Mouse (Mus musculus): ENCODE results near the gene Atxn7l1.

Gene Atxn7l1

DNA sequence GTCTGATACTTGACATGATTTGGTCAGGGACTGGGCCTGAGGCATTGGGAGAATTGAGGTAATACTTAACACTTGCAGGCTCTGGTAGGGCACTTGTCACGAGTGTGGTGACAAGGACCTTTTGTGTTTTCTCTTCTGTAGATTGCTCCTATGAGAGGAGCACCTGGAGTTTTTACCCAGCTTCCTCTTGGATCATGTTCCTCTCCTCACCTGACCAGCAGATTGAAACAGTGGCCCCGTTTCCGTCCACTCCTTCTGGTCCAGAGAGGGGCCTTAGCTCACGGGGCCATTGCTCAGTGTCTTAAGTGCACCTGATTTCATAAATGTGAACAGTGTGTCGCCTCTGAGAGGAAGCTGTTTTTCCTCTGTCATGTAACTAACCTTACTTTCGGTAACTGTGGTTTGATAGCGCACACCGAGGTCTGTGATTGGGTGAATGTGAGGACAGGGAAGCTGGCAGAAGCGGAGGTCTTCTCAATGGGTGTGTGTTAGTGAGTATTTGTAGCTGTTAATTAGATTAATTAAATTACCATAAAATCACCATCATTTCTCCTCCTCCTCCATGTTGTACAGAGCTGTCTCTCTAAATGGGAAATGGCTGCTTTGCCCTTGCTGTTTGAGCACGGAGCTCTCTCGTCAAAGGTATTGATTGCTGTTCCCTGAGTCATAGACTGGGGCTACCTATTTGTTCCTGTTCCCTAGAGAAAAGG is 35.1 kb downstream of the Atxn7l1 start:
- no peak for DNase-seq (ENCODE audit: low read depth)

DNA sequence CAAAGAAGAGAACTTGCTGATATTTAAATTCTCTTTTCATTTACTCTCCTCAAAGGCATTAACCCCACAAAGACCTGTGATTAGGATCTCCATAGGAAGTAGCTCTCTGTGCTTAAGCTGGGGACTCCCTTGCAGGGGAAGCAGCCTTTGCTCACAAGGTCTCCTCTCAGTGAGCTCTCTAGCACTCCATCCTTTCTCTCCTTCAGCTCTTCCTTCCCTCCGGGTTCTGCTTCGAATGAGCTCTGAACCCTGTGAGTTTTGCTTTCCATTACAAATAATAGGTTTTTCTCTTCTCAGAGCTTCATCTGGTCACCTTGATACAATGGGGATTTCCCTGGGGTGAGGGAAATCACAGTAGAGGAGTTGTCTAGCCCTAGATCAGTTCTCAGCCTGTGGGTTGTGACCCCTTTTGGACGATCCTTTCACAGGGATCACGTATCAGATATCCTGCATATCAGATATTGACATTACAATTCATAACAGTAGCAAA is 35.7 kb downstream of the Atxn7l1 start:
- no peak for DNase-seq (ENCODE audit: low read depth)

DNA sequence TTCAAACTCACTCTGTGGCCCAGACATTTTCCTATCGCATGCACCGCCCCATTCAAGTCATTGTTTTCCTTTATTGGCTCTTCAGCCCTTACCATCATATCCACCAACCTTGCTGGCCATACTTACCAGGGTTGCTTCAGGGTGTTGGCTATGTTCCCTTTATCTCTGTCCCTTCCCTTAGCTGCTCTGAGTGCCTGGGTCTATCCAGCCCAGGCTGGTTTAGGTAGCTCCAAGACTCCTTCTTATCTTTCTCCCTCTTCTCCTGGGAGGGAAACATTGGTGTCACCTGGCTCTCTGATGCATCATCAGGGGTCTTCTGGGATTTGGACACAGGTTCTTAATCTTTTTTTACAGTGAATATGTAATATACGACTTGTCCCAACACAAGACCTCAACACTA is 36.6 kb downstream of the Atxn7l1 start:
- no peak for DNase-seq (ENCODE audit: low read depth)

DNA sequence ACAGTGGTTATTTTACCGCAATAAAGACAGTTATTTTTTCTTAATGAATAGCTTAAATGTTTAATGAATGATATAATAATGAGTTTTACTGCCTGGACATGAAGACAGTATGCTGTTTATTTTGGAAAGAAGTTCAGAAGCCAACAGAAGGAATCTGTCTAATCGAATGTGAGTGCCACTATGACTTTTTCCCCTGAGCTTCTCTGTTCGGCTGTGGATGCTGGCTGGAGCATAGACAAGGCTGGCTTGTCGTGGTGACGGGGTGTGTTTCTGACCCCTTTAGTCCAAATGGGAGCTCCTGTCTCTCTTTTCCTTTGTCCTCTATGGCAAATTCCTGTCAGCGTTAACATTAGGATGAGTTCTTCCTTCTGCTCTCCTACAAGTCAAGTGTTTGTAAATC is 37.6 kb downstream of the Atxn7l1 start:
- DNase-seq (ENCODE audit: low read depth), result no peak

DNA sequence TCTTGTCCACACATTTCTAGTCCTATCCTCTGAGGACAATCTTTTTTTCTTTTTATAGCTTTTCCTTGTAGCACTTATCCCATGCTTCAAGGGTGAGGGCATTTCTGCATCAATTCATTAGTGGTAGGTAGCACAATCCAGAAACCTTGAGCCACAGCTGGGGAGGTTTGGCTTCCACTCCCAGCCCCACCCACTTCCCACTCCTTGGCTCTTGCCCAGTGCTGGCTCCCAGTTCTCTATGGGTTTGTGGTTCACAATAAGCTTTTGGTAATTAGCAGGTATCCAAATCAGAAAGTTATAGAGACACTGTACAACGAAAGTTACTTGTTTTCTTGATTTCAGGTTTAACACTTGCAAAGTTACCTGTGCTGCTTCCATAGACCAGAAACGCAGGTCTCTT is 38.8 kb downstream of the Atxn7l1 start:
- no peak for DNase-seq (ENCODE audit: low read depth)

DNA sequence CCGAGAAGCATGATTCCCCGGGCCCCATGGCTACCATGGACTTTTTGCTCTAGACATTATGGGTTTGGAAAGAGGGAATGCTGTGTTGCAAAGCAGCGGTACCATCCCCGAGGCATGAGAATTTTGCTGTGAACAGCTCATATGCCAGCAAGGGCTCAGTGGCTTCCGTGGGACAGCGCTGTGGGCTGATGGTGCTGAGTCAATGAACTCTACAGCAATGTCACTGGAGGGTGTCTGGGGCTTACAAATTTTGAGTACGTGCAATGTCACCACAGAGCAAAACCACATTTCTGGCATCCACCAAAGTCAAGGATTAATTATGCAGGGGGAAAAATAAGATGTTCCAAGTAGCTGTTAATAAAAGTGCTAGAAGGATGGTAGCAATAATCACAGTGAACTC is 42.6 kb downstream of the Atxn7l1 start:
- no peak for DNase-seq (ENCODE audit: low read depth)

DNA sequence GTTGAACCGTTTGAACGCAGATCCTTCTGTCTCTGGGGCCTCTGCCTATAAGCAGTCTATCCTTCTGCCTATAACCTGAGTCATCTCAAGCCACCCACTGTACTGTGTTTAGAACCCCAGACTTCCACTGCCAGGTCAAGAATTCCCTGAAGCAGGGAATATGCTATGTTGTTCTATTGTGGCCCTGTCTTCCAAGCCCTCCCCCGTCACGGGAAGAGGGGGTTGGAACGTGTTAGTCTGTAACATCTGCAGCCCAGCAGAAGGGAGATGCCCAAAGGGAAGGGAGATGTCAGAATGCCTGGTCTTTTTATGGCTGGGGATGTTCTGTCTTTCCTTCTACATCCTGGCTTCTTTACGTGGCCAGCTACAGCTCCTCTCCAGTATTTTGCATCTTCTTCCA is 43.1 kb downstream of the Atxn7l1 start:
- DNase-seq (ENCODE audit: low read depth), result no peak

DNA sequence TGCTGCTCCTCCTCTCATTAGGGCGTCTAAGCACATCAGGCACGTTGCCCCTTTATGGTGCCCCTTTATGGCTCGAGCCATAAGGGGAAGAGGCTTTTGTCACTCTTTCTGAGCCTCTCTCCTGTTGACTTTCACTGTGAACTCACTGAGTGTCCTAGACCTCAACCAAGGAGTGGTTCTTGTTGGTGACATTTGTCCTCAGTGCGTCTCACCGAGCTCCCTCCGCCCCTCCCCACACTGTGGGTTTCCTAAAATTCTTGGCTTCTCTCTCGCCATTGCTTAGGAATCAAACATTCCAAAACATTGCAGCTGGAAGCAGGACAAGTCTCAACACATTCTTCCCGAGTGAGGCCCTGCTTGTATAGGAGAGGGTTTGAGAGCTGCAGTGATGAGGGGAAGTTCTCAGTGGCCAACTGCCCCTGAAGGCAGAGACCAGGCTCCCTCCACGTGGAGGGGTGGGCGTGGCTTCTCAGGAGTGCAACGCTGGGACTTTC is 46.0 kb downstream of the Atxn7l1 start:
- no peak for DNase-seq (ENCODE audit: low read depth)

DNA sequence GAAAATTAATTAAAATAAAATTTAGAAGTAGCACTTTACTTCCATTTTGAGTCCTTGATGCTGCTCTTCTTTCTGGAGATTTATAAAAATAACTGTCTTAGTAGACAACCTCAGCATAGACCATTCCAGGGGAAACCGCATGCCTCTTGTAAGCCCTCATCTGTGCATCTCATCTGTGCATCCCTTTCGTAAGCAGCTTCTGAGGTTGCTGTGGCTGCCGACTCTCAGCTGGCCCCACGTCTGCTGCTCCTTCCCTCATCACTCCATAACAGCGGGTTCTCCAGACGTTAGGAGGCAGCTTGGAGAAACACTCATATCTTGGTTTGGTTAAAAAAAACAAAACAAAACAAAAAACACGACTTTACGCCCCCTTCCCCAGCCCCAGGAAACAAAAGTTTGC is 47.7 kb downstream of the Atxn7l1 start:
- no peak for DNase-seq (ENCODE audit: low read depth)

DNA sequence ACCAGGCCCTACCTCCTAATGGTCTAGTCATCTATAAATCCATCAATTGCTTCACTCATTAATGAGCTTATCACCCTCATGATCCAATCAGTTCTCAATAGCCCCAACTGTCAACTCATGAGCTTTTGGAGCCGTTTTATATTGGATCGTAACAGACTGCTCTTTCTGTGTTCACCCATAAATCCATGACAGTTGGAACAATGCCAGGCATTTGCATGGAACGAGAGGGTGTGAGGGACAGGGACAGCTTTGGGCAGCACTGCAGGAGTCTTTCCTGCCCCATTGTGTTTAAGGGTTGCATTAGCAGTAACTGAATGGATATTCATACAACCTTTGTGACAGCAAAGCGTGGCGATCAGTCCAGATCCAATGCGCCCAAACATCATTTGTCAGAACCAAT is 49.8 kb downstream of the Atxn7l1 start:
- no peak for DNase-seq (ENCODE audit: low read depth)

DNA sequence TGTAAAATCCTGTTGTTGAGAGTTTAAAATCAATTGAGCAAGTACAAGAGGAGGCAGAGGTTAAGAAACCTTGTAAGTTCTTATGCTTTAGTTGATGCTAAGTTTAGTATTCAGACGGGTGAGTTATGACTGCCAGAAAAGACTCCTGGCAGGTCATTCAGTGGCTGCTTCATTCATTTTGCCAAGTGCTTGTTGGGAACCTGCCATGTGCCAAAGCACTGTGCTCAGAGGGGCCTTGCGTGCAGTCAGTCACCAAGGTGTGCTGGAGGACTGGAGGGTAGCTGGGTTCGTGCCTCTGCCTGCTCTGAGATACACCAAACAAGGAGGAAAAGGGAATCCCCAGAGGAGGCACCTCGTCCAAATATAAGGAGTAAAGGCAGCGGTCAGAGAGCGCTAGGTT is 50.3 kb downstream of the Atxn7l1 start:
- no peak for DNase-seq (ENCODE audit: low read depth)

DNA sequence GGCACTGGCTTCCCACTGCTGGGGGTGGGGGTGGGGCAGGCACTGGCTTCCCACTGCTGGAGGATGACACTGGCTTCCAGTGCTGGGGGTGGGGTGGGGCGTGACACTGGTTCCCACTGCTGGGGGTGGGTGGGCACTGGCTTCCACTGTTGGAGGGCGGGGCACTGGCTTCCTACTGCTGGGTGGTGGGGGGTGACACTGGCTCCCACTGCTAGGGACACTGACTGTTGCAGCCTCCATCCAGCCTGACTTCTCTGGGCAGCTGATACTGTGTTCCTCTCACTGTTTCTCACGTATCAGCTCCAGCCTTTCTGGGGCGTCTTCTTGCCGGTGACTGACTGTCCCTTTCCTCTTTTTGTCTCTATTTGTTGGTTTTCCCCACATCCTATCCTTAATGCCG is 53.6 kb downstream of the Atxn7l1 start:
- no peak for DNase-seq (ENCODE audit: low read depth)

DNA sequence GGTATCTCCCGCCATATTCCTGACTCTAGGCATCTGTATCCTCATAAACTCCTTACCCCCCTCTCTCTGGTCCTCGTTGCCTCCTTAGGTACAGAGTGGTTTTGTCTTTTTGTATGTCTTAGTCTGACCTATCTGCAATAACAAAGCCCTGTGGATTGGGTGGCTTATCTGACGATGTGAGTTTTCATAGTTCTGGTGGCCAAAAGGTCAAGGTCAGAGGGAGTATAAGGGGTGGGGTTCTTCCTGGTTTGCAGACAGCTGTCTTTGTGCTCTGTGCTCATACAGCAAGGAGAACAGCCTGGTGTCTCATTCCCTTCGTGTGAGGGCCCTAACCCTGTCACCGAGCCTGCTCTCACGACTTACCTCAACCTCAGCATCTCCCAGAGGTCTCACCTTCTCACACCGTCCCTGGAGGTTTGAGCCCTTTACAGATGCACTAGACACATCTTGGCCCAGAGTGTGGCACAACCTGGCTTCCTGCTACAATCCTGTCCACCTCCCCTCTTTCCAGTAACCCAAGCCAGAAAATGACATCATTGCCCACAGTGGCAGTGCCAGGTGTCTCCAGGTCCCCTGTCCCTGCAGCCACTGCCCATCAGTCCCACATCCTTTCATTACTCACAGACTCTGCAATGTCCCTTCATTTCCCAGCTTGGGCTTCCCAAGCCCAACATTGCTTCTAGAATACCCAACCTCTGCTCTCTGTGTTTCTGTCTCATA is 54.2 kb downstream of the Atxn7l1 start:
- no peak for DNase-seq (ENCODE audit: low read depth)

DNA sequence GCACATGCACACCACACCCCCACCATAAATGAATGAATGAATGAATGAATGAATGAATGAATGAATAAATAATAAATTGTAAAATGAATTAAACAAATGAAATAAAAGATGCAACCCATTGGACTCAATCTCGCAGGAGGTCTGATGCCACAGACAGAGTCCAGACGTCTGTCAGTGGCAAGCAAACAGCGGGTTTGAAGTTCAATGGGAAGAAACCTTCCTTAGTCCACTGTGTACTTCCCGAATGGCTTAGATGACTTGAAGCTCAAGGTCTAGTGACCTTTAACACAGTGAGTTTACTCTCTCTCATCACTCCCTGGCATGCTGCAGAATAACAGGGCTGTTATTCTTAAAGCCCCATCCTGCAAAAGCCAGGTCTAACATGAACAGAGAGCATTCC is 57.8 kb downstream of the Atxn7l1 start:
- no peak for DNase-seq (ENCODE audit: low read depth)

DNA sequence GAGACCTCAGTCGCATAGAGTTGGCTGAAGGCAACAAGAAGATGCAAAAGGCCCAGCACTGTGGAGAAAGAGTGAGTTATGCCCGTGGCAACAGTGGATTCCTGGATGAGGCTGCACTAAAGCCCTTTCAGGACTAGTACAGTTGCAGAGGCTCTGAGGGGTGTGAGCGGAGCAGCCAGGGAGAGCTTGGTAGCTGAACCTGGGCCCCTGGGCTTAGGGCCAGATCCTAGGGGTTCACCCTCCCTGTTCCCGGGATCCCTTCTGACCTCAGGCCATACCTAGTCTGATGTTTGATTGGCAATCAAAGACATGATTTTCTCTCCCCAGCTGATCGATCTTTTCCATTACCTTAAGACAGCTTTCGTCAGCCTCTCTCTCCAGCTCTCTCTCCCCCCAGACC is 58.8 kb downstream of the Atxn7l1 start:
- DNase-seq (ENCODE audit: low read depth), result no peak

DNA sequence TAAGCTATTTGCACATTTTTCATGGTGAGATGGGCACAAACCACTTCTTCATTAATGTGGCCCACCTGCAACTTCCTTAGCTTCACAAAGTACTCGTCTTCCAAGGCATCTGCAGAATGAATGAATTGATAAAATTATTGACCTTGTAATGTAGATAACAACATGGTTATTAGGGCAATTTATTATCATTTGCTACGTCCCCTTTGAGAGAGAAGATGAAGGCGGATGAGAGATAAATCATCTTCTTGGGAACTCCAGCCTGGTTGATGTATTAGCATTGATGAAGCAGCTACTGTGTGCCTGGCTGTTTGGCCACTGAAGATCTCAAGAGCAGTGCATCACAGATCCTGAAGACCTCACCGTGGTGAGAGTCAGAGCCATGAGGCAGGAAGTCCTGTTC is 63.4 kb downstream of the Atxn7l1 start:
- DNase-seq (ENCODE audit: low read depth), result no peak

DNA sequence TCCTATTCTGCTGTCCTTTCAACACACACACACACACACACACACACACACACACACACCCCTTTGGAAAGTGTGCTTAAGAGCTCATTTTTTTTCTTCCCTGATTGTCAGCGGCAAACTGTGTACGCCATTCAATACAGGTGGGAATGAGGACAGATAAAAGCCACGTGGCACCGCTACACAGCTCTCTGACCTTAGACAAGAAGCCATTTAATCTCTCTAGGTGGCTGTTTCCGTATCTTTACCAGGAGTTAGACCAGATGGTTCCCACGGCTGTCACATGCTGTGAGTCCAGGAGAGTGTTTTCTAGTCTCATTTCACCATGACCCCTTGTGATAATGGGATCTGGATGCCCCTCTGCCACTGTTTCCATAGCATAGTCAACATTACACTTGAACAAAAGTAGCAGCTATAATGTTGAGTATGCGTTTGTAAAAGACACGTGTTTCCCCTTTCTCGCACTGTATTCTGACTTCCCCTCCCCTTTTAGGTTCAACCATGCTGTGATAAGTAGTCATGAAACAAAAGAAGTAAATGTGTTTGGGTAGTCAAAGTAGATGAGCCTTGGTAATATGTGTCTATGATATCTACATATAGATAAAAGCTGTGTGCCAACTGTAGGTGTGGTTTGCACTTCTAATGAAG is 70.8 kb downstream of the Atxn7l1 start:
- DNase-seq (ENCODE audit: low read depth), result no peak

DNA sequence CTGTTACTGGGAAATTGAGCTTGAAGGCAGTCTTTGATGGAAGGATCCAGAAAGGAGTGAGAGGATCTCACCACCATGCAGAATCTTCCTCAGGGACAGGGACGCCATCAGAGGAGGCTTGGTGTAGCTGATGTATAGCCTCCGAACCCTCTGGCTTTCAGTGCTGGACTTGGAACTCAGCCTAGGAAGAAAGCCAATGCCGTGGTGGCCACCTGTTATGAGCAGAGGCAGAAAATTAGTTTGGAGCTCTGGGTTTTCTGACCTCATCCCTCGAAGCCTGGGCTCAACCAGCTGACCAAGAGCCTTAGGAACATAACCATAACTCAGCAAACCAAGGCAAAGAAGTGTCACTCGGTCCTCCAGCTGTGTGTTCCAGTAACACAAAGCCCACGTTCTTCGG is 71.9 kb downstream of the Atxn7l1 start:
- DNase-seq (ENCODE audit: low read depth), result no peak

DNA sequence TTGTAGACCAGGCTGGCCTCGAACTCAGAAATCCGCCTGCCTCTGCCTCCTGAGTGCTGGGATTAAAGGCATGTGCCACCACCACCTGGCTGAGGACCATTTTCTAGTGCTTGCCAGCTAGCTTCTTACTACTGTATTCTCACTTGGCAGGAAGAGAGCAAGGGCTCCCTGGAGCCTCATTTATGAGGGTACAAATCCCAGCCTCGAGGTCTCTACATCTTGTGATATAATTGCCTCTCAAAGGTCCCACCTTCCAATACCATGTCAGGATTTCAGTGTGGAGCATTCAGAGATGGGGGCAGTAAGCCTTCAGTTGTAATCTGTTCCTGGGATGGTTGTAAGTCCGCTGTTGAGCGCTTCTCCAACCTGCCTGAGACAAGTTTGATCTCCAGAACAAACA is 72.6 kb downstream of the Atxn7l1 start:
- no peak for DNase-seq (ENCODE audit: low read depth)

DNA sequence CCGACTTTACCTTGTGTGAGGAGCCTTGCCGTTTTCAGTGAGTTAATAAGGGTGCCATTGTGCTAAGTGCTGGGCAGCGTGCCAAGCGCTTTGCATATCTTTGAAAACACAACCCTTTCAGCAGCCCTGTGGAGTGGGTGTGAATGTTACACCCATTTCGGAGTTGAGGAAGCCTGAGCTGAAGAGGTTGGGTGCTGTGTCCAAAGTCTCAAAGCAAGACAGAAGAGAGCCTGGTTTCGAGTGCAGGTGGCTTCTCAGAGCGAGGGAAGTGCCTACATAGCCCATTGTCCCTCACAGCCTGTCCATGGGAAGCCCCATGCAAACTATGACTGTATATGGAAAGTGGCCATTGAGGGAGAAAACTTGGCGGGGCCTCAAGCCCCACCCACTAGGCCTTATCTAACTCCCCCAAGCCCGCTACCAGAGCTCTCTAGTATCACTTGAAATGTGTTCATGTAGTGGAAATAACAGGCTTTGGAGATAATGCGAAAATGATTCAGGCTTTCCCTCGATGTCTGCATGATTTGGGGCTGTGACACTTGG is 73.1 kb downstream of the Atxn7l1 start:
- DNase-seq (ENCODE audit: low read depth), result peak; percentile 95

DNA sequence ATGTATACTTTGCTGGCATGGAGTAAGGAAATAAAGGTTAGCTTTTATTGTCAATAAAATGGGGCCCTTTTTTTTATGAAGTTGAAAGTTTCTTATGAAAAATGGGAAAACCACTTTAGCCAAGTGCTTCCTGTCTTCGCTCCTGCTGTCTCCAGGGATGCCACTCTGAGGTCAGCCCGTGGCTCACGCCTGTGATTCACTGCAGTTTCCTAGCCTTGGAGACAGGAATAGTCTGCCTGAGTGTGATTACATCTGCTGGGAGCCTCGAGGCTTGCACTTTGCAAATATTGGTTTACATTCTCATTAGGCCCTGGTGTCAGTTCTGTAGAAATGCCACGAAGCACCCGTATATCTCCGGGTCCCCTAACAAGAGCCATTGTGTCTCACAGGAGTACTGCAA is 74.7 kb downstream of the Atxn7l1 start:
- DNase-seq (ENCODE audit: low read depth), result no peak

DNA sequence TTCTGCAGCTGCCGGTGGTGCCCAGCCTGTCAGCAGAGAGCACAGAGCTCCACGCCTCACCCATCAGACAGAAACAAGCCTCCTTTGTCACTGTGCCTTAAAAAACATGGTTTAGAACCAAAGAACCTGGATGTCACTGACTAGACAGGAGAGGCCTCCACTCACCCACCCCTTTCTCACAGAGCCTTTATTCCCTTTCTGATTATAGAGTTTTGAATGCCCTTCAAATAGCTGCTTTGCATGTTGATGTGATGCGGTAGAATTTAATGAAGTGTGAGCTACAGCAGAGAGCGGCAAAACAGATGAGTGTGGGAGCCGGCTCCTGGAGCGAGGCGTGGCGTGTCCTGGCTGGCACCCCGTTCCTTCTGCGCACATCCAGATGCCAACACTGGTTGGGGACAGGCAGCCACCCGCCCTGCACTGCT is 77.6 kb downstream of the Atxn7l1 start:
- no peak for DNase-seq (ENCODE audit: low read depth)

DNA sequence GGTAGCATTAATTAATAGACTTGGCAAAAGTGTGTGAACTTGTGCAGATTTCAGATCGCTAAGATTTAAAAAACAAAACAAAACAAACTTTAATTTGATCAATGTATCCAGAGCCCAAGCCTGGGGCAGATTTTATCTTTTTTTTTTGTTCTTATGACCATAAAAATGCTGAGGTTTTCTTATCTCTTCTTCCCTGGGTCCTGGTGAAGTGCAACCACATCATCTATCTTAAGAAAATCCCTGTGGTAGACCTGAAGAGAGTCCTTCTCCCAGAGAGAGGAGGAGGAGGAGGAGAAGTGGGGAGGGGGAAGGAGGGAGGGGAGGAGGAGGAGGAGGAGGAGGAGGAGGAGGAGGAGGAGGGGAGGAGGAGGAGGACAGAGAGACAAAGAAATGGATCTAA is 78.5 kb downstream of the Atxn7l1 start:
- DNase-seq (ENCODE audit: low read depth), result no peak
